Mouse (Mus musculus) forebrain, embryonic 11.5 days (tissue): ENCODE measurements around the gene Vcl. TPM values are rescaled to one million over a fixed set of nuclear protein-coding genes. Genes with fewer than 3 reads are reported as not detected.
A peak's percentile ranks its signal among the peaks of the same experiment; 100 is the strongest.

ENCODE experiments used
- ATAC-seq: fragments of 200-750 bp; cut with Nextera tagmentation; replicated peaks from 2 replicates; pipeline ENCODE4 v1.8.0; 2017; ENCODE audit warnings: moderate TSS enrichment; ENCODE audit not compliant: low FRiP score
- DNase-seq: peaks from one replicate; pipeline ENCODE4 v3.0.0-alpha.2; 2017; ENCODE audit warnings: low spot score
- H3K27ac ChIP-seq: fragments of 300-500 bp; sonication (generic); 2 replicates; pipeline ENCODE4 v1.5.1; 2014; ENCODE audit warnings: low read depth, low read length
- H3K27me3 ChIP-seq: fragments of 300-500 bp; sonication (generic); 2 replicates; pipeline ENCODE4 v1.6.1; 2014; ENCODE audit warnings: mild to moderate bottlenecking, low read length, mixed read lengths; ENCODE audit not compliant: control insufficient read depth, insufficient read depth
- H3K36me3 ChIP-seq: fragments of 300-500 bp; sonication (generic); 2 replicates; pipeline ENCODE4 v1.6.1; 2014; ENCODE audit warnings: mild to moderate bottlenecking, low read length, moderate library complexity, mixed read lengths; ENCODE audit not compliant: control insufficient read depth, insufficient read depth
- H3K4me1 ChIP-seq: fragments of 300-500 bp; sonication (generic); replicated peaks from 2 replicates; pipeline ENCODE4 v1.6.1; 2014; ENCODE audit warnings: low read length, mixed read lengths; ENCODE audit not compliant: control insufficient read depth, insufficient read depth
- H3K4me2 ChIP-seq: fragments of 300-500 bp; sonication (generic); 2 replicates; pipeline ENCODE4 v1.6.1; 2014; ENCODE audit warnings: low read depth, mild to moderate bottlenecking, low read length, moderate library complexity, mixed read lengths; ENCODE audit not compliant: severe bottlenecking
- H3K4me3 ChIP-seq: fragments of 300-500 bp; sonication (generic); 2 replicates; pipeline ENCODE4 v1.5.1; 2014; ENCODE audit warnings: low read depth, low read length
- H3K9ac ChIP-seq: fragments of 300-500 bp; sonication (generic); 2 replicates; pipeline ENCODE4 v1.6.1; 2014; ENCODE audit warnings: low read length
- H3K9me3 ChIP-seq: fragments of 300-500 bp; sonication (generic); 2 replicates; pipeline ENCODE4 v1.6.1; 2016; ENCODE audit warnings: low read length, mixed read lengths; ENCODE audit not compliant: control insufficient read depth
- WGBS: fragments of 180-500 bp; shearing (Covaris S2); extraction: QIAGEN DNeasy Blood & Tissue Kit; methylation state at CpG from one replicate; pipeline ENCODE4 v1.1.7; 2014; 5-methylcytosine and 5-hydroxymethylcytosine counted together
- polyA plus RNA-seq: library from polyadenylated mRNA; unstranded; fragments of >200 nt; fragmentation: Nextera tagmentation; extraction: Ambion mirVana; gene quantifications from 2 replicates; pipeline ENCODE4 v1.2.1, GENCODE M21; 2014

Gene Vcl
- polyA plus RNA-seq, 1 experiment from 2014 or later, result 30.2 TPM

GRCm38 (mm10) chr14:20985482-20985881, 56.3 kb downstream of the Vcl start:
- Histone ChIP-seq H3K9me3 (no peaks in the 10 kb centered on the region), H3K27me3 (no peaks in the 10 kb centered on the region), H3K27ac (no peak overlapping the region), H3K4me2 (no peak overlapping the region), H3K36me3 (no peaks in the 10 kb centered on the region; the same call in 1 of the 2 replicates), H3K4me3 (no peak overlapping the region), H3K4me1 (no peaks in the 10 kb centered on the region), H3K9ac (no peak overlapping the region)
- no peak for ATAC-seq
- WGBS, result 76% methylated on average over 3 of the region's 3 CpGs
- DNase-seq, result no peak

- no peak overlapping the region for H3K4me2 ChIP-seq
- 92% methylated on average over 1 of the region's 1 CpGs for WGBS
- no peak overlapping the region for H3K9ac ChIP-seq
- H3K4me1 ChIP-seq, result no peaks in the 10 kb centered on the region
- ATAC-seq (no peak), DNase-seq (no peak)
- H3K4me3 ChIP-seq, result no peak overlapping the region
- H3K36me3 ChIP-seq, result no peaks in the 10 kb centered on the region
- no peaks in the 10 kb centered on the region for H3K27me3 ChIP-seq
- H3K9me3 ChIP-seq, result no peaks in the 10 kb centered on the region
- H3K27ac ChIP-seq, result no peak overlapping the region
Observed at GRCm38 (mm10) chr14:20991492-20991891, 62.3 kb downstream of the Vcl start.

- no peaks in the 10 kb centered on the region for H3K27me3 ChIP-seq
- DNase-seq (peak; percentile 56), ATAC-seq (no peak)
- H3K9me3 ChIP-seq, result no peaks in the 10 kb centered on the region
- H3K9ac ChIP-seq, result no peak overlapping the region
- WGBS, result 55% methylated on average over 3 of the region's 3 CpGs
- H3K4me3 ChIP-seq, result no peak overlapping the region
- H3K4me1 ChIP-seq, result no peaks in the 10 kb centered on the region
- no peak overlapping the region for H3K4me2 ChIP-seq
- no peaks in the 10 kb centered on the region for H3K36me3 ChIP-seq
- H3K27ac ChIP-seq, result no peak overlapping the region
Observed at GRCm38 (mm10) chr14:20993067-20993691, 64.0 kb downstream of the Vcl start.

GRCm38 (mm10) chr14:20994475-20994874, 65.3 kb downstream of the Vcl start:
- no peaks in the 10 kb centered on the region for H3K9me3 ChIP-seq
- H3K4me2 ChIP-seq, result no peak overlapping the region
- ATAC-seq, result no peak
- H3K27ac ChIP-seq, result no peak overlapping the region
- H3K4me1 ChIP-seq, result no peaks in the 10 kb centered on the region
- no peaks in the 10 kb centered on the region for H3K36me3 ChIP-seq
- 74% methylated on average over 3 of the region's 3 CpGs for WGBS
- H3K27me3 ChIP-seq, result no peaks in the 10 kb centered on the region
- DNase-seq, result no peak
- no peak overlapping the region for H3K4me3 ChIP-seq
- no peak overlapping the region for H3K9ac ChIP-seq

GRCm38 (mm10) chr14:20995497-20995896, 66.3 kb downstream of the Vcl start:
- ATAC-seq (no peak), DNase-seq (no peak)
- no peaks in the 10 kb centered on the region for H3K4me1 ChIP-seq
- no peaks in the 10 kb centered on the region for H3K36me3 ChIP-seq
- H3K27ac ChIP-seq, result no peak overlapping the region
- H3K4me2 ChIP-seq, result no peak overlapping the region
- H3K9ac ChIP-seq, result no peak overlapping the region
- WGBS, result 85% methylated on average over 2 of the region's 2 CpGs
- no peaks in the 10 kb centered on the region for H3K27me3 ChIP-seq
- no peaks in the 10 kb centered on the region for H3K9me3 ChIP-seq
- H3K4me3 ChIP-seq, result no peak overlapping the region

GRCm38 (mm10) chr14:20996361-20996760, 67.2 kb downstream of the Vcl start:
- Histone ChIP-seq H3K27ac (no peak overlapping the region), H3K9me3 (no peaks in the 10 kb centered on the region), H3K4me2 (no peak overlapping the region), H3K4me3 (no peak overlapping the region), H3K4me1 (no peaks in the 10 kb centered on the region), H3K9ac (no peak overlapping the region), H3K36me3 (no peaks in the 10 kb centered on the region), H3K27me3 (no peaks in the 10 kb centered on the region)
- 76% methylated on average over 5 of the region's 5 CpGs for WGBS
- DNase-seq, result no peak
- no peak for ATAC-seq

GRCm38 (mm10) chr14:20997548-20997947, 68.3 kb downstream of the Vcl start:
- 78% methylated on average over 3 of the region's 3 CpGs for WGBS
- no peaks in the 10 kb centered on the region for H3K4me1 ChIP-seq
- H3K9ac ChIP-seq, result no peak overlapping the region
- no peak overlapping the region for H3K4me2 ChIP-seq
- H3K36me3 ChIP-seq, result no peaks in the 10 kb centered on the region
- DNase-seq, result no peak
- no peak overlapping the region for H3K4me3 ChIP-seq
- H3K27me3 ChIP-seq, result no peaks in the 10 kb centered on the region
- no peak overlapping the region for H3K27ac ChIP-seq
- ATAC-seq, result no peak
- H3K9me3 ChIP-seq, result no peaks in the 10 kb centered on the region

GRCm38 (mm10) chr14:20999617-21000016, 70.4 kb downstream of the Vcl start:
- DNase-seq (no peak), ATAC-seq (no peak)
- Histone ChIP-seq H3K27ac (no peak overlapping the region), H3K36me3 (no peaks in the 10 kb centered on the region), H3K9me3 (no peaks in the 10 kb centered on the region), H3K9ac (no peak overlapping the region), H3K4me3 (no peak overlapping the region), H3K4me1 (no peaks in the 10 kb centered on the region), H3K27me3 (no peaks in the 10 kb centered on the region), H3K4me2 (no peak overlapping the region)
- 92% methylated on average over 4 of the region's 4 CpGs for WGBS

- no peaks in the 10 kb centered on the region for H3K9me3 ChIP-seq
- H3K27me3 ChIP-seq, result no peaks in the 10 kb centered on the region
- DNase-seq (no peak), ATAC-seq (no peak)
- WGBS, result 89% methylated on average over 5 of the region's 5 CpGs
- no peaks in the 10 kb centered on the region for H3K4me1 ChIP-seq
- H3K4me3 ChIP-seq, result no peak overlapping the region
- H3K9ac ChIP-seq, result no peak overlapping the region
- H3K36me3 ChIP-seq, result no peaks in the 10 kb centered on the region
- H3K4me2 ChIP-seq, result no peak overlapping the region
- H3K27ac ChIP-seq, result no peak overlapping the region
Observed at GRCm38 (mm10) chr14:21013800-21014334, 84.7 kb downstream of the Vcl start.
